Mouse (Mus musculus): ENCODE measurements at regions not wholly inside any gene's neighbourhood (a gene's known extent, or its start where the extent isn't known, plus 50 kb on each side); places are given as distances from the start of the nearest gene placed in this dataset.

GRCm38 (mm10) chr2:48612251-48612650, 201.7 kb upstream of the Acvr2a start:
- H3K27me3 ChIP-seq (replicated peaks; ENCODE audit: insufficient read depth, low read length) = no peaks in the 10 kb centered on the region
- H3K9me3 ChIP-seq (ENCODE audit: low read length) = no peaks in the 10 kb centered on the region
- no peak overlapping the region for H3K4me2 ChIP-seq (replicated peaks; ENCODE audit: low read depth, low read length)
- no peak overlapping the region for H3K27ac ChIP-seq (ENCODE audit: low read length)
- ATAC-seq (no peak), DNase-seq (ENCODE audit: low spot score) (no peak)
- WGBS = 77% methylated on average over 3 of the region's 3 CpGs
- no peak for TF ChIP-seq EP300 (IDR thresholded peaks at IDR 0.05)
- no peak for TF ChIP-seq CTCF (IDR thresholded peaks at IDR 0.05)
- H3K36me3 ChIP-seq (ENCODE audit: insufficient read depth, low read length) = no peaks in the 10 kb centered on the region
- no peak overlapping the region for H3K9ac ChIP-seq (replicated peaks; ENCODE audit: low read depth)
- H3K4me1 ChIP-seq (ENCODE audit: insufficient read depth, low read depth, low read length) = no peaks in the 10 kb centered on the region
- H3K4me3 ChIP-seq (ENCODE audit: low read depth, low read length) = no peak overlapping the region

- DNase-seq (ENCODE audit: low spot score) (no peak), ATAC-seq (no peak)
- TF ChIP-seq CTCF (IDR thresholded peaks at IDR 0.05) (no peak), EP300 (IDR thresholded peaks at IDR 0.05) (no peak)
- H3K4me1 ChIP-seq (ENCODE audit: insufficient read depth, low read depth, low read length) = no peaks in the 10 kb centered on the region; the same call in 1 of the 2 replicates
- H3K27ac ChIP-seq (ENCODE audit: low read length) = no peak overlapping the region
- H3K9me3 ChIP-seq (ENCODE audit: low read length) = no peaks in the 10 kb centered on the region
- no peak overlapping the region for H3K9ac ChIP-seq (replicated peaks; ENCODE audit: low read depth)
- H3K4me3 ChIP-seq (ENCODE audit: low read depth, low read length) = no peak overlapping the region
- H3K27me3 ChIP-seq (replicated peaks; ENCODE audit: insufficient read depth, low read length) = no peaks in the 10 kb centered on the region
- 33% methylated on average over 3 of the region's 3 CpGs for WGBS
- H3K36me3 ChIP-seq (ENCODE audit: insufficient read depth, low read length) = no peaks in the 10 kb centered on the region
- H3K4me2 ChIP-seq (replicated peaks; ENCODE audit: low read depth, low read length) = no peak overlapping the region
These were observed 196.7 kb upstream of the Acvr2a start for GRCm38 (mm10) chr2:48617141-48617699.

GRCm38 (mm10) chr2:48619042-48619441, 194.9 kb upstream of the Acvr2a start:
- Histone ChIP-seq H3K9ac (replicated peaks; ENCODE audit: low read depth) (no peak overlapping the region), H3K4me3 (ENCODE audit: low read depth, low read length) (no peak overlapping the region), H3K9me3 (ENCODE audit: low read length) (no peaks in the 10 kb centered on the region), H3K36me3 (ENCODE audit: insufficient read depth, low read length) (no peaks in the 10 kb centered on the region), H3K27me3 (replicated peaks; ENCODE audit: insufficient read depth, low read length) (no peaks in the 10 kb centered on the region), H3K27ac (ENCODE audit: low read length) (no peak overlapping the region), H3K4me1 (ENCODE audit: insufficient read depth, low read depth, low read length) (no peaks in the 10 kb centered on the region; the same call in 1 of the 2 replicates), H3K4me2 (replicated peaks; ENCODE audit: low read depth, low read length) (no peak overlapping the region)
- ATAC-seq = no peak
- DNase-seq (ENCODE audit: low spot score) = peak; percentile 33
- 23% methylated on average over 5 of the region's 5 CpGs for WGBS
- no peak for TF ChIP-seq CTCF (IDR thresholded peaks at IDR 0.05)
- TF ChIP-seq EP300 (IDR thresholded peaks at IDR 0.05) = no peak

- no peak for DNase-seq (ENCODE audit: low spot score)
- Histone ChIP-seq H3K9ac (replicated peaks; ENCODE audit: low read depth) (no peak overlapping the region), H3K4me3 (ENCODE audit: low read depth, low read length) (no peak overlapping the region), H3K4me1 (ENCODE audit: insufficient read depth, low read depth, low read length) (no peaks in the 10 kb centered on the region; the same call in 1 of the 2 replicates), H3K9me3 (ENCODE audit: low read length) (no peaks in the 10 kb centered on the region), H3K36me3 (ENCODE audit: insufficient read depth, low read length) (no peaks in the 10 kb centered on the region), H3K4me2 (replicated peaks; ENCODE audit: low read depth, low read length) (no peak overlapping the region), H3K27me3 (replicated peaks; ENCODE audit: insufficient read depth, low read length) (no peaks in the 10 kb centered on the region), H3K27ac (ENCODE audit: low read length) (no peak overlapping the region)
- WGBS = 76% methylated on average over 3 of the region's 3 CpGs
- TF ChIP-seq EP300 (IDR thresholded peaks at IDR 0.05) (no peak), CTCF (IDR thresholded peaks at IDR 0.05) (no peak)
- no peak for ATAC-seq
These were observed 193.1 kb upstream of the Acvr2a start for GRCm38 (mm10) chr2:48620815-48621214.

- no peak for ATAC-seq
- no peaks in the 10 kb centered on the region for H3K9me3 ChIP-seq (ENCODE audit: low read length)
- H3K27me3 ChIP-seq (replicated peaks; ENCODE audit: insufficient read depth, low read length) = no peaks in the 10 kb centered on the region
- no peak overlapping the region for H3K9ac ChIP-seq (replicated peaks; ENCODE audit: low read depth)
- no peak for DNase-seq (ENCODE audit: low spot score)
- no peaks in the 10 kb centered on the region; the same call in none of the 2 replicates for H3K4me1 ChIP-seq (ENCODE audit: insufficient read depth, low read depth, low read length)
- H3K27ac ChIP-seq (ENCODE audit: low read length) = no peak overlapping the region
- 97% methylated on average over 1 of the region's 1 CpGs for WGBS
- TF ChIP-seq CTCF (IDR thresholded peaks at IDR 0.05) = no peak
- TF ChIP-seq EP300 (IDR thresholded peaks at IDR 0.05) = no peak
- no peak overlapping the region for H3K4me3 ChIP-seq (ENCODE audit: low read depth, low read length)
- no peak overlapping the region for H3K4me2 ChIP-seq (replicated peaks; ENCODE audit: low read depth, low read length)
- no peaks in the 10 kb centered on the region for H3K36me3 ChIP-seq (ENCODE audit: insufficient read depth, low read length)
These were observed 191.6 kb upstream of the Acvr2a start for GRCm38 (mm10) chr2:48622316-48622715.

- Histone ChIP-seq H3K36me3 (ENCODE audit: insufficient read depth, low read length) (no peaks in the 10 kb centered on the region), H3K27ac (ENCODE audit: low read length) (peak overlapping the region; percentile 57), H3K4me3 (ENCODE audit: low read depth, low read length) (no peak overlapping the region), H3K9ac (replicated peaks; ENCODE audit: low read depth) (no peak overlapping the region), H3K4me2 (replicated peaks; ENCODE audit: low read depth, low read length) (no peak overlapping the region), H3K9me3 (ENCODE audit: low read length) (no peaks in the 10 kb centered on the region), H3K4me1 (ENCODE audit: insufficient read depth, low read depth, low read length) (no peaks in the 10 kb centered on the region; the same call in none of the 2 replicates), H3K27me3 (replicated peaks; ENCODE audit: insufficient read depth, low read length) (no peaks in the 10 kb centered on the region)
- ATAC-seq = peak; percentile 94
- WGBS = 42% methylated on average over 6 of the region's 6 CpGs
- peak; percentile 90 for DNase-seq (ENCODE audit: low spot score)
- no peak for TF ChIP-seq EP300 (IDR thresholded peaks at IDR 0.05)
- TF ChIP-seq CTCF (IDR thresholded peaks at IDR 0.05) = no peak
These were observed 189.9 kb upstream of the Acvr2a start for GRCm38 (mm10) chr2:48624040-48624439.

- 35% methylated on average over 2 of the region's 2 CpGs for WGBS
- no peaks in the 10 kb centered on the region; the same call in 1 of the 2 replicates for H3K4me1 ChIP-seq (ENCODE audit: insufficient read depth, low read depth, low read length)
- no peak overlapping the region for H3K9ac ChIP-seq (replicated peaks; ENCODE audit: low read depth)
- DNase-seq (ENCODE audit: low spot score) = peak; percentile 82
- no peak overlapping the region for H3K4me2 ChIP-seq (replicated peaks; ENCODE audit: low read depth, low read length)
- peak; percentile 91 for ATAC-seq
- no peak overlapping the region for H3K4me3 ChIP-seq (ENCODE audit: low read depth, low read length)
- H3K36me3 ChIP-seq (ENCODE audit: insufficient read depth, low read length) = no peaks in the 10 kb centered on the region
- H3K27me3 ChIP-seq (replicated peaks; ENCODE audit: insufficient read depth, low read length) = no peaks in the 10 kb centered on the region
- peak; percentile 68 for TF ChIP-seq EP300 (IDR thresholded peaks at IDR 0.05)
- TF ChIP-seq CTCF (IDR thresholded peaks at IDR 0.05) = peak; percentile 30
- H3K9me3 ChIP-seq (ENCODE audit: low read length) = no peaks in the 10 kb centered on the region
- H3K27ac ChIP-seq (ENCODE audit: low read length) = peak overlapping the region; percentile 57
These were observed 189.4 kb upstream of the Acvr2a start for GRCm38 (mm10) chr2:48624461-48624860.
